In genomic region chr9:99487841-99488240, GRCm38 (mm10) we compare ENCODE assay signal across 24 mouse cellular contexts. TPM values are rescaled to one million over a fixed set of nuclear protein-coding genes. Genes with fewer than 3 reads are reported as not detected.
DNase-seq lines count a peak whose midpoint lies in the region.
"Had no signal": no experiment of that assay in that cellular context is flagged by ENCODE, and none has a peak within 500 bp of the region (broad histone marks: within the 10 kb centered on the region; RNA-seq: fewer than 3 reads in every experiment).

No protein-coding gene starts in this region.

- H3K36me3 ChIP-seq in heart, embryonic 10.5 days, result peaks cover 61% of the 10 kb centered on the region

- peak; percentile 54 for DNase-seq in heart, adult 11 months
- DNase-seq in heart, postnatal 14 days, result no peak
- peak; percentile 68 for DNase-seq in heart, embryonic 10.5 days (ENCODE audit: low spot score)
- no peak for DNase-seq in heart, postnatal 36 days
- DNase-seq: adrenal gland, adult 8-10 months; adrenal gland, postnatal 10 days; adrenal gland, postnatal 25 days; B cell, adult 2 months; cerebellum, adult 11 months; cerebellum, adult 11-12 months; cerebellum, adult 18-20 months had no signal

- no peaks in the 10 kb centered on the region for H3K27me3 ChIP-seq in heart, embryonic 10.5 days (ENCODE audit: insufficient read depth, poor library complexity, severe bottlenecking)
- H3K27me3 ChIP-seq: CH12.LX, Patski had no signal

- no peak overlapping the region for H3K4me3 ChIP-seq in heart, embryonic 10.5 days

- no peaks in the 10 kb centered on the region for H3K9me3 ChIP-seq in heart, embryonic 10.5 days
- H3K9me3 ChIP-seq: G1E had no signal

- WGBS in heart, embryonic 10.5 days, result 83% methylated on average over 3 of the region's 3 CpGs

- no peak overlapping the region for H3K27ac ChIP-seq in heart, embryonic 10.5 days

- H3K4me1 ChIP-seq in heart, embryonic 10.5 days, result no peaks in the 10 kb centered on the region

- intact Hi-C loops in heart, postnatal 14 days (cut with DNase I), result no loop called here
- intact Hi-C loops in heart, postnatal 36 days (cut with DNase I), result no loop called here

RNA-seq across cellular contexts. Expression of gene Nme9, which starts 36.6 kb away (rescaled TPM):
- under 1 TPM in 1 of 2 experiments, not detected in 1; 0.50 TPM for total RNA-seq in heart, postnatal 14 days (2021)
- not detected in 2 replicates for polyA plus RNA-seq in heart, embryonic 10.5 days (2016; fragmentation: Nextera tagmentation; extraction: Ambion mirVana)
- not detected for total RNA-seq in heart, postnatal 36 days (2021)
- total RNA-seq: adrenal gland, adult 18-20 months; adrenal gland, adult 2 months; adrenal gland, adult 8-10 months; adrenal gland, postnatal 10 days; adrenal gland, postnatal 14 days; adrenal gland, postnatal 25 days; adrenal gland, postnatal 36 days; adrenal gland, postnatal 4 days; CH12.LX; ES-E14; G1E had no signal
- polyA plus RNA-seq: activated CD4-positive, CD25-positive, alpha-beta regulatory T cell, adult 4 months; adrenal gland, adult 2 months; C2C12; CD4-positive, CD25-positive, alpha-beta regulatory T cell, adult 4 months; G1E; Patski had no signal

RNA-seq across cellular contexts. Expression of gene Mras, which starts 50.7 kb away (rescaled TPM):
- 1 to 10 TPM; 6.8 to 7.5 TPM for total RNA-seq in heart, postnatal 14 days (2021)
- 5.1 and 7.5 TPM in 2 replicates for polyA plus RNA-seq in heart, embryonic 10.5 days (2016; fragmentation: Nextera tagmentation; extraction: Ambion mirVana)
- total RNA-seq in heart, postnatal 36 days (2021), result 1 to 10 TPM; 5.2 to 6.5 TPM
- total RNA-seq: MEL had no signal
- polyA plus RNA-seq: activated CD4-positive, CD25-positive, alpha-beta regulatory T cell, adult 4 months; CD4-positive, CD25-positive, alpha-beta regulatory T cell, adult 4 months had no signal

Comparison
In these comparisons a context has a peak if more than half of its experiments do, and no peak if none do; other contexts are left out.
1. DNase-seq: peak in heart, adult 11 months (single experiment) and heart, embryonic 10.5 days (single experiment); none in heart, postnatal 14 days (0 of 2) and heart, postnatal 36 days (0 of 2).